ENCODE assay signal across 8 mouse cellular contexts in the genomic region with DNA sequence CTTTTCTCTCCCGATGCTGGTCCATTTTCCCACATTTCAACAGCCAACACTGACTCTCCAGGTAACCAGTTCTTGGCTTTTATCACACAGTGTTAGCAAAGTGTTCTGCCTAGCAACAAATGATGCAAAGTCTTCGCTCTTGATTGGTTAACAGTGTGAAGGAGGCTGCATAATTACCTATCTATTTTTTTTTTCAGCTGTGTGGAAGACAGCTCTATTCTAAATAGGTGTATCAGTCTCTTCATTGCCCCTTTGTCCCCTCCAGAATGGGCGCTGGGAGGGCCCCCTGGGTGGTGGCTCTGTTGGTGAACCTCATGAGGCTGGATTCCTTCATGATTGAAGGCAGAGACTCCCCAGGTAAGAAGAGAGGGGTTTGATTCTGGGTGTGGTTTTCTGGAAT. TPM values are rescaled to one million over a fixed set of nuclear protein-coding genes. Genes with fewer than 3 reads are reported as not detected.
DNase-seq lines count a peak whose midpoint lies in the region; ATAC-seq lines count a peak whose summit lies in the region.
"Had no signal": no experiment of that assay in that cellular context is flagged by ENCODE, and none has a peak within 500 bp of the region (broad histone marks: within the 10 kb centered on the region; RNA-seq: fewer than 3 reads in every experiment).

A gene (plus strand): TSS at position 198 of the 400 bp plus-strand sequence.

- peaks cover 4% of the 10 kb centered on the region; the same call in 1 of the 2 replicates for H3K9me3 ChIP-seq in kidney, embryonic 14.5 days (ENCODE audit: control insufficient read depth, low read length)

- no peak within 1 kb of the TSS for H3K4me3 ChIP-seq in kidney, embryonic 14.5 days (ENCODE audit: low read length)
- H3K4me3 ChIP-seq: embryonic facial prominence, embryonic 13.5 days had no signal

- no peak within 1 kb of the TSS for H3K4me2 ChIP-seq in kidney, embryonic 14.5 days (replicated peaks; ENCODE audit: low read depth, low read length)
- H3K4me2 ChIP-seq: embryonic facial prominence, embryonic 13.5 days had no signal

- no peak within 1 kb of the TSS for H3K27ac ChIP-seq in kidney, embryonic 14.5 days (ENCODE audit: low read depth, low read length)
- H3K27ac ChIP-seq: embryonic facial prominence, embryonic 13.5 days had no signal

- no peak for ATAC-seq in kidney, embryonic 14.5 days (ENCODE audit: low FRiP score, low TSS enrichment)
- peak; percentile 79 for ATAC-seq in CD4-positive, CD25-positive, alpha-beta regulatory T cell, adult 4 months

- H3K9ac ChIP-seq in kidney, embryonic 14.5 days (ENCODE audit: low read depth, low read length) = no peak within 1 kb of the TSS
- H3K9ac ChIP-seq: embryonic facial prominence, embryonic 13.5 days had no signal

- H3K36me3 ChIP-seq in kidney, embryonic 14.5 days (ENCODE audit: control insufficient read depth, insufficient read depth, low read length) = no peaks in the 10 kb centered on the region
- H3K36me3 ChIP-seq: embryonic facial prominence, embryonic 13.5 days had no signal

- peak; percentile 36 for DNase-seq in kidney, adult 11 months
- peak; percentile 78 for DNase-seq in T-cell, adult 2 months (ENCODE audit: low spot score)
- peak; percentile 56 for DNase-seq in kidney, postnatal 10 days
- peak; percentile 93 for DNase-seq in naive thymus-derived CD4-positive, alpha-beta T cell, adult 2 months (ENCODE audit: low read depth)
- no peak for DNase-seq in gastrocnemius, postnatal 25 days

- H3K4me1 ChIP-seq in kidney, embryonic 14.5 days (ENCODE audit: control insufficient read depth, insufficient read depth, low read length) = no peaks in the 10 kb centered on the region
- H3K4me1 ChIP-seq: embryonic facial prominence, embryonic 13.5 days had no signal

- H3K27me3 ChIP-seq in kidney, embryonic 14.5 days (ENCODE audit: control insufficient read depth, insufficient read depth, low read length) = no peaks in the 10 kb centered on the region; the same call in 1 of the 2 replicates
- H3K27me3 ChIP-seq: embryonic facial prominence, embryonic 13.5 days had no signal

- WGBS in kidney, embryonic 14.5 days = 65% methylated on average over 3 of the region's 3 CpGs

RNA-seq across cellular contexts. Expression of the gene that starts here (rescaled TPM):
- polyA plus RNA-seq in kidney, embryonic 14.5 days (2014; fragmentation: Nextera tagmentation; extraction: Ambion mirVana) = not detected in 2 replicates
- 100 to 1,000 TPM in 1 of 2 experiments, 10 to 100 TPM in 1; 81.1 to 105 TPM for polyA plus RNA-seq in CD4-positive, CD25-positive, alpha-beta regulatory T cell, adult 4 months (2017; shearing (Covaris generic))
- total RNA-seq in gastrocnemius, postnatal 25 days (2021) = under 1 TPM in 1 of 2 experiments, not detected in 1; 0.13 TPM
- polyA plus RNA-seq: embryonic facial prominence, embryonic 13.5 days had no signal

Comparison
In these comparisons a context has a peak if more than half of its experiments do, and no peak if none do; other contexts are left out.
1. RNA of the gene that starts here (polyA plus RNA-seq): 81.1 to 105 TPM in CD4-positive, CD25-positive, alpha-beta regulatory T cell, adult 4 months; not detected in kidney, embryonic 14.5 days; every median in the first group is over 10 times any median in the second.